Mouse (Mus musculus) forebrain, embryonic 11.5 days (tissue): ENCODE measurements around the gene Foxp1. TPM values are rescaled to one million over a fixed set of nuclear protein-coding genes. Genes with fewer than 3 reads are reported as not detected.

ENCODE experiments used
- ATAC-seq: fragments of 200-750 bp; cut with Nextera tagmentation; replicated peaks from 2 replicates; pipeline ENCODE4 v1.8.0; 2017; ENCODE audit warnings: moderate TSS enrichment; ENCODE audit not compliant: low FRiP score
- DNase-seq: peaks from one replicate; pipeline ENCODE4 v3.0.0-alpha.2; 2017; ENCODE audit warnings: low spot score
- H3K27ac ChIP-seq: fragments of 300-500 bp; sonication (generic); 2 replicates; pipeline ENCODE4 v1.5.1; 2014; ENCODE audit warnings: low read depth, low read length
- H3K27me3 ChIP-seq: fragments of 300-500 bp; sonication (generic); 2 replicates; pipeline ENCODE4 v1.6.1; 2014; ENCODE audit warnings: mild to moderate bottlenecking, low read length, mixed read lengths; ENCODE audit not compliant: control insufficient read depth, insufficient read depth
- H3K36me3 ChIP-seq: fragments of 300-500 bp; sonication (generic); 2 replicates; pipeline ENCODE4 v1.6.1; 2014; ENCODE audit warnings: mild to moderate bottlenecking, low read length, moderate library complexity, mixed read lengths; ENCODE audit not compliant: control insufficient read depth, insufficient read depth
- H3K4me1 ChIP-seq: fragments of 300-500 bp; sonication (generic); replicated peaks from 2 replicates; pipeline ENCODE4 v1.6.1; 2014; ENCODE audit warnings: low read length, mixed read lengths; ENCODE audit not compliant: control insufficient read depth, insufficient read depth
- H3K4me2 ChIP-seq: fragments of 300-500 bp; sonication (generic); 2 replicates; pipeline ENCODE4 v1.6.1; 2014; ENCODE audit warnings: low read depth, mild to moderate bottlenecking, low read length, moderate library complexity, mixed read lengths; ENCODE audit not compliant: severe bottlenecking
- H3K4me3 ChIP-seq: fragments of 300-500 bp; sonication (generic); 2 replicates; pipeline ENCODE4 v1.5.1; 2014; ENCODE audit warnings: low read depth, low read length
- H3K9ac ChIP-seq: fragments of 300-500 bp; sonication (generic); 2 replicates; pipeline ENCODE4 v1.6.1; 2014; ENCODE audit warnings: low read length
- H3K9me3 ChIP-seq: fragments of 300-500 bp; sonication (generic); 2 replicates; pipeline ENCODE4 v1.6.1; 2016; ENCODE audit warnings: low read length, mixed read lengths; ENCODE audit not compliant: control insufficient read depth
- WGBS: fragments of 180-500 bp; shearing (Covaris S2); extraction: QIAGEN DNeasy Blood & Tissue Kit; methylation state at CpG from one replicate; pipeline ENCODE4 v1.1.7; 2014; 5-methylcytosine and 5-hydroxymethylcytosine counted together
- polyA plus RNA-seq: library from polyadenylated mRNA; unstranded; fragments of >200 nt; fragmentation: Nextera tagmentation; extraction: Ambion mirVana; gene quantifications from 2 replicates; pipeline ENCODE4 v1.2.1, GENCODE M21; 2014

The Foxp1 gene
- polyA plus RNA-seq, 1 experiment from 2014 or later: 91.5 TPM

DNA sequence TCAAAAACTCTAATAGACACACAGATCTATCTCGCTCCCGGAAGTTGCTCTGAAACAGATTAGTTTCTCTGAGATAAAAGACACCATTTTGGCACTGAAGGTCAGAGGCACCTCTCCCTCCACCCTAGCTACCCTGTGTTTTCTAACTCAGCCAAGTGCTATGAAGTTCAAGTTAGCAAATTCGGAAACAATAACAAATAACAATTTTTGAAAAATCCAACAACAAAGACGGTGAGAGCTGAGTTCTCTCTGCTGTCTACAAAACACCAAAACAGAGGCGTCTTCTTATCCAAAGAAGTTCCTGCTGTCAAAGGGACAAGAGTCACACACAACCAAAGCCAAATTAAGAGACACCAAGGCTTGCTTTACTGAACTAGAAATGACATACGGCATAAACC is 349.9 kb downstream of the Foxp1 start:
- ATAC-seq (no peak), DNase-seq (no peak)
- 88% methylated on average over 6 of the region's 6 CpGs for WGBS
- H3K4me1 ChIP-seq: no peaks in the 10 kb centered on the region; the same call in 1 of the 2 replicates
- no peak overlapping the region for H3K27ac ChIP-seq
- no peaks in the 10 kb centered on the region for H3K9me3 ChIP-seq
- no peaks in the 10 kb centered on the region for H3K36me3 ChIP-seq
- no peak overlapping the region for H3K4me2 ChIP-seq
- no peak overlapping the region for H3K4me3 ChIP-seq
- H3K9ac ChIP-seq: no peak overlapping the region
- H3K27me3 ChIP-seq: no peaks in the 10 kb centered on the region

DNA sequence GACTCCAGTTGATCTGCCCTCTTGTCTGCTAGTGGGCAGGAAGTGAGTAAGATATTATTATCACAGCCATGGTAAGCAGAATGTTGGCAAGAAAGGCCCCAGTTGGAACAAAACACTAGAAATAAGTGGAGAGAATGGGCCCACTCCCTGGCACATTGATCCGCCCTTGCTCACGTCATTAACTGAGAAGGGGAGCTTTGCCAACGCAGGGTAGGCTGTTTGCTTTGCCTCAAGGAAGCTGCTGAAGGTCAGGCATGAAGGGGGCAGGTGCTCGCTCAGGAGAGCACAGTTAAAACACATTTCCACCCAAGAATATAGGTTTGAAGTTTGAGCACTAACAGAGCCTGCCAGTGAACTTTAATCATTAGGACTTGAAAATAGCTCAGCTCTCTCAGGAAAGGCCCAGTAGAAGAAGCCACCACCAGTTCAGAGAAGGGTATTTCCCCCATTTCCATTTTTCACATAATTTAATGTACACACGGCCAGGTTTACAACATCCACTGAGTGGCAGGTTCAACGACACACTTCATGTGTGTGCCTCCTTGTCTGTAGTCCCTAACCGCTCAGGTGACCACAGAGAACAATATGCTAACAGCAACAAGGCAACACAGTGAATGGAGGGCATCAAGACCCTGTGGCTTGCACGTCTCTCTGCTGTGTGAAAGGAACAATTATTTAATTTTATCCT is 350.5 kb downstream of the Foxp1 start:
- no peaks in the 10 kb centered on the region for H3K27me3 ChIP-seq
- ATAC-seq (no peak), DNase-seq (no peak)
- H3K9me3 ChIP-seq: no peaks in the 10 kb centered on the region
- no peak overlapping the region for H3K27ac ChIP-seq
- no peak overlapping the region for H3K9ac ChIP-seq
- peaks cover 3% of the 10 kb centered on the region; the same call in 1 of the 2 replicates for H3K4me1 ChIP-seq
- no peaks in the 10 kb centered on the region for H3K36me3 ChIP-seq
- 85% methylated on average over 8 of the region's 8 CpGs for WGBS
- no peak overlapping the region for H3K4me2 ChIP-seq
- no peak overlapping the region for H3K4me3 ChIP-seq

DNA sequence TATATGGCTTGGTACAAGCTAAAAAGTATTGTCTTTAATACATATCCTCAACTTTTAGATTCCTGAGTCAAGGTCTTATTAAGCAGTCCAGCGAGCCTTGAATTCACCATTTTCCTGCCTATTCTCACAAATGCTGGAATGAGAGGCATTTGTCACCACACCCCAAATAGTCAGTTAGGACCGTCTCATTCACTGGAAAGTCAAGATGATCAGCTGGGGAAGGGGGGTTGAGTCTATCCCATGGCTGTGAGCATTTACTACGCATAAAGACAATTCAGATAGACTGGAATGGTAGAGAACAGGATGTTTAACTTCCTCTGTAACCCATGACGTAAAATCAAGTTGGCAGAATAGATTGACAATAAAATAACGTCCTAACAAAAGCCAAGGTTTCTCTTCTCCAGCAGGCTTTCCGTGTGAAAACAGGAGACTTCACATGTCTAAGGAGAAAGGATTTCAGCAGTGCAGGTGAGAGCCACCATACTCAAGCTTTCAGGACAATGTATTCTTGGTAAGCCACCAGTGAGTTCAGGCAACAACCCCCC is 351.2 kb downstream of the Foxp1 start:
- Histone ChIP-seq H3K9me3 (no peaks in the 10 kb centered on the region), H3K4me3 (no peak overlapping the region), H3K9ac (no peak overlapping the region), H3K36me3 (no peaks in the 10 kb centered on the region), H3K27me3 (no peaks in the 10 kb centered on the region), H3K27ac (no peak overlapping the region), H3K4me2 (no peak overlapping the region), H3K4me1 (peaks cover 3% of the 10 kb centered on the region; the same call in 1 of the 2 replicates)
- 89% methylated on average over 6 of the region's 6 CpGs for WGBS
- DNase-seq (no peak), ATAC-seq (no peak)

DNA sequence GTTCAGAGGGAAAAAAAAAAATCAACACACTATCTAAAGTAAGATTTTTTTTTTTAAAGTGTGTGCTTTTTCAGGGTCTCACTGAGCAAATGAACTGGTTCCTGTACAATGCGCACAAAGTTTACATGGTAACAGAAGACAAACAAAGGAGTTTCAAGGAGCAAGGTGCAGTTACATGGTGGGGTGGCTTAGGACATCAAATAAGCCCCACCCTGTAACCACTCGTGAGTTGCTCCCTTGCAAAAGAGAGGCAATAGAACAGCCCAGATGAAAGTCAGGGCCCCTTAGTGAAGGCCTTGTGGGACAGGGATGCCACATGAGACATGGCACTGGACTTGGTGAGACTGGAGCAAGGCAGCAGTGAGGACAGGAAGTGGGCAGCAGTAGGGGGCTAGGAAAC is 353.8 kb downstream of the Foxp1 start:
- Histone ChIP-seq H3K27me3 (no peaks in the 10 kb centered on the region), H3K4me2 (no peak overlapping the region), H3K4me3 (no peak overlapping the region), H3K9me3 (no peaks in the 10 kb centered on the region), H3K27ac (no peak overlapping the region), H3K36me3 (no peaks in the 10 kb centered on the region), H3K9ac (no peak overlapping the region), H3K4me1 (peaks cover 3% of the 10 kb centered on the region; the same call in 1 of the 2 replicates)
- ATAC-seq (no peak), DNase-seq (no peak)
- 82% methylated on average over 2 of the region's 2 CpGs for WGBS

DNA sequence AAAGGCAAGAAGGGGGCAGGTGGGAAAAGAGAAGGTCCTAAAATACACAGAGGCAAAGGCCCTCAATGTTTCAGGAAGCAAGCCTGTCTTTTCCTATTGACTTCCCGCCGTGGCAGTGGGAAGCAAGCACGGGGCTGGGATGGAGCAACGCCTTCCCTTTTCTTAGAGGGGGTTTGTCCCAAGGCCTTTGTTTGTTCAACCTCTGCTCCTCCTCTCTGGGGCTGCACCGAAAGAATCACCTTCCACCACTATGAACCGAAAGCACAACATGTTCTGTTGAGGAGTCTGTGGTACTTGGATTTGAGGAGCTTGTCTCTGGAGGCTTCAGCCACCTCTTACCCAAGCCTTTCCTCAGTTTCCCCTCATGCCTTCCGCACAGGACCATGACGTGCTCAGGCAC is 355.5 kb downstream of the Foxp1 start:
- Histone ChIP-seq H3K9ac (no peak overlapping the region), H3K4me1 (peaks cover 3% of the 10 kb centered on the region; the same call in 1 of the 2 replicates), H3K9me3 (no peaks in the 10 kb centered on the region), H3K36me3 (no peaks in the 10 kb centered on the region), H3K27me3 (no peaks in the 10 kb centered on the region), H3K27ac (no peak overlapping the region), H3K4me3 (no peak overlapping the region), H3K4me2 (no peak overlapping the region)
- no peak for DNase-seq
- no peak for ATAC-seq
- 58% methylated on average over 8 of the region's 8 CpGs for WGBS

DNA sequence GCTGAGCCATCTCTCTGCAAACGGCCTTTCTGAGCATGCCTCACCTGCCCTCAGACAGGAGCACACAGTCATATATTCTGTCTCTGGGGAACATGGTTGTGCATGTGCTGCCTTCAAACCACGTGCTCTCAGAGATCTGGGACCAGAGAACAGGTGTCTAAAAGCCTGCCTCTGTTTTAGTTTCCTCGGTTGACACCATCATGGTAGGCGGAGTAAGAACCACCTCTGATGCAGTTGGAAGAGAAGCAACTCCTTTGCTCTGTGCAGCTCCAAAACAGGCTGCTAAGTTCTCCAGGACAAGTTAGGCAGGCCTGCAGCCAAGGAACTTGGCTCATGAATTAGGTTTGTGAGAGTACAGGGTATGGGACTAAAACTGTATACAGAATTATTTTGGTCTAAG is 356.4 kb downstream of the Foxp1 start:
- Histone ChIP-seq H3K27ac (no peak overlapping the region), H3K4me3 (no peak overlapping the region), H3K9me3 (no peaks in the 10 kb centered on the region), H3K9ac (no peak overlapping the region), H3K4me2 (no peak overlapping the region), H3K27me3 (no peaks in the 10 kb centered on the region), H3K4me1 (peaks cover 3% of the 10 kb centered on the region; the same call in 1 of the 2 replicates), H3K36me3 (no peaks in the 10 kb centered on the region)
- ATAC-seq: no peak
- no peak for DNase-seq
- WGBS: 89% methylated on average over 4 of the region's 4 CpGs

DNA sequence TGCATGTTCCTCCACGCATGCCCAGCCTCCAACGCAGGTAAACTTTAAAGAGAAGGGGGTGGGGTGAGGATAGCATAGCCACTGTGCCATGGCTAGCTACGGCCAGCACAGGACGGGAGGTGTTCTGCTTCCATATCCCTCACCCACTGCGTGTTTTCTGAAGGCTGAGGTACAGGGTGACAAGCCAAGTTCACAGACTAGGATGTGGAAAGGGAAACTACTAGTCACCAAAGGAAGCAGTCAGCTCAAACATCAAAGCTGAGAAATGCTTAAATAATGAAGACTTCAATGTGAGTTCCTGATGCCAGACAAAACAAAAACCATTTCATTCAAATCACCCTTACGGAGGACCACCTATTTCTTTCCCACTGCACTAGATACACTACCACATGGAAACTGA is 357.8 kb downstream of the Foxp1 start:
- no peaks in the 10 kb centered on the region for H3K9me3 ChIP-seq
- no peak overlapping the region for H3K27ac ChIP-seq
- DNase-seq (no peak), ATAC-seq (no peak)
- H3K27me3 ChIP-seq: no peaks in the 10 kb centered on the region
- no peak overlapping the region for H3K4me3 ChIP-seq
- H3K36me3 ChIP-seq: no peaks in the 10 kb centered on the region
- peaks cover 3% of the 10 kb centered on the region; the same call in 1 of the 2 replicates for H3K4me1 ChIP-seq
- WGBS: 90% methylated on average over 6 of the region's 6 CpGs
- H3K9ac ChIP-seq: no peak overlapping the region
- no peak overlapping the region for H3K4me2 ChIP-seq

DNA sequence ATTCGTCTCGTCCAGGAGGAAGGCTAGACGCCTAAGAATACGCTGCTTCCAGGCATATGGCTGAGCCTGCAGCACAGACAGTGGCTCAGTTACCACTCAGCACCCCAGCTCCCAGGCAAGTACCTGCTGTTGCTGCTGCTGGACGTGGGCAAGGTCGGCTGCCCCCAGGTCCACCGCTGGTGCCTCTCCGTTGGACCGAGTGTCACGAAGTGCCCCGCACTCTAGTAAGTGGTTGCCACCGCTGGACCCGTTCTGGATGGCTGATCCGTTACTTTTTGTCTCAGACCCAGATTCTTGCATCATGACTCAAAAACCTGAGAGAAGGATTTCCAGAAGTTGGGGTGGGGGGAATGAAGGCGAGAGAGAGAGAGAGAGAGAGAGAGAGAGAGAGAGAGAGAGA is 359.8 kb downstream of the Foxp1 start:
- Histone ChIP-seq H3K4me3 (no peak overlapping the region), H3K27ac (no peak overlapping the region), H3K9me3 (no peaks in the 10 kb centered on the region), H3K4me1 (peaks cover 3% of the 10 kb centered on the region; the same call in 1 of the 2 replicates), H3K36me3 (no peaks in the 10 kb centered on the region), H3K4me2 (no peak overlapping the region), H3K9ac (no peak overlapping the region), H3K27me3 (no peaks in the 10 kb centered on the region)
- DNase-seq (no peak), ATAC-seq (no peak)
- 93% methylated on average over 15 of the region's 15 CpGs for WGBS

DNA sequence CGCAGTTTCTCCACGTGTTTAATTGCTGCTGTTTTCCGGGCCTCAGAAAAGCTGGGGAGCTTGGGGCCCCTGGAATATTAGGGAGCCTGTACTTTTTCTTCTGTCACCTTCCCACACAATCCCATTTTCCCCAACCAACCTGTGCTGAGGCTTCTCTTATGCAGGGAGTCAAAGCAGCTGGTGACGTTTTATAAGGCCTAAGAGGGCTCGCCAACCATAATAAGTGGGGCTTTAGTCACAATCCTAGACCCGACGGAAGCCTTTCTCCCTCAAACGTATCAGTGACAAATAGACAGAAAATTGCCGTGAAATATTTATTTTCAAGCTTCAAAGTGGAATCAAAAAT is 362.2 kb downstream of the Foxp1 start:
- no peaks in the 10 kb centered on the region for H3K27me3 ChIP-seq
- no peak overlapping the region for H3K27ac ChIP-seq
- DNase-seq: no peak
- H3K4me1 ChIP-seq: 0 out of 2 replicates have a peak, but pooled peaks cover 2% of the 10 kb centered on the region
- H3K4me2 ChIP-seq: no peak overlapping the region
- 69% methylated on average over 9 of the region's 9 CpGs for WGBS
- H3K9ac ChIP-seq: no peak overlapping the region; the same call in 1 of the 2 replicates
- H3K4me3 ChIP-seq: no peak overlapping the region
- no peaks in the 10 kb centered on the region for H3K9me3 ChIP-seq
- H3K36me3 ChIP-seq: no peaks in the 10 kb centered on the region
- ATAC-seq: no peak
